Mouse (Mus musculus) cerebellum, adult 9-10 months (tissue): ENCODE results near the gene Stap2.

ENCODE experiments used
- DNase-seq: peaks from one replicate; pipeline ENCODE4 v3.0.0; 2022

The Stap2 gene

GRCm38 (mm10) chr17:56003000-56003399, 2.4 kb downstream of the Stap2 start:
- DNase-seq = peak; percentile 63

- DNase-seq = no peak
These were observed 5.4 kb downstream of the Stap2 start for GRCm38 (mm10) chr17:55999794-56000499.

DNA sequence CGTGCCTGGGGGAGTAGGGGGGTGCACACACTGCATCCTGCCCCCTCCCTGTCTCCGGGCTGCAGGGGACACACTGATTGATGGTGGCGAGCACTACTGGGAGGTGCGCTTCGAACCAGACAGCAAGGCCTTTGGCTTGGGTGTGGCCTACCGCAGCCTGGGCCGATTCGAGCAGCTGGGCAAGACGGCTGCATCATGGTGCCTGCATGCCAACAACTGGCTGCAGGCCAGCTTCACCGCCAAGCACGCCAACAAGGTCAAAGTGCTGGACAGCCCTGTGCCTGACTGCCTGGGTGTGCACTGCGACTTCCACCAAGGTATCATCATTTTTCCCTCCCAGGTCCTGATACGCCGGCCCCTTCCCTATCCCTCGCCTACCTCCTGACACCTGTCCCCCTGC, 9.4 kb downstream of the Stap2 start:
- no peak for DNase-seq

DNA sequence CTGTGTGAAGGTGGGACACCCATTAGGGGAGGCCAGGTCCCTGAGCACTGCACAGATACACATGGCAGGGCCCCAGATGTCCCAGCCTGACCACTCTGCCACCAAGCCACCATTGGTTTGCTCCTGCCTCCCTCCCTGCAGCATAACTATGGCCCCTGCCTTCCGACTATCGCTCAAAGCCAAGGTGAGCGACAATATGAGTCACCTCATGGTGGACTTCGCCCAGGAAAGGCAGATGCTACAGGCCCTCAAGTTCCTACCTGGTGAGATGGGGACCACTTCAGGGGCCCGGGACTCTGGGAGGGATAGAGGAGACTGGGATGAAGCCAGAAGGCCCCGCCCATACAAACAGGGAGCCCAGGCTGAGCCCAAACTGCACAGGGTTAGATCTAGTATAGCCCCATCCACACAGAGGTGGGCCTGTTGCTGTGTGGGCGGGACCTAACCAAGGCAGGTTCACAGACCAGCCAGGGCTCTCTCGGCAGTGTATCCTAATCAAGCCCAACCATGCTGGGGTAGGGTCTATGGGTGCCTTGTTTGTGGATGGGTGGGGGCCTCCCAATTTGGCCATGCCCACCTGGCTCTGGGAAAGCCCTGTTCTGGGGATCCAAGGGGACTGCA, 15.0 kb downstream of the Stap2 start:
- DNase-seq = no peak

GRCm38 (mm10) chr17:55986030-55986961, 19.1 kb downstream of the Stap2 start, which contains the start of gene Fsd1:
Gene Fsd1 (plus strand): TSS chr17:55986509.
- peak; percentile 88 for DNase-seq

- DNase-seq = no peak
These were observed 28.1 kb downstream of the Stap2 start for GRCm38 (mm10) chr17:55977301-55977700.

- peak; percentile 90 for DNase-seq
These were observed 29.0 kb downstream of the Stap2 start for GRCm38 (mm10) chr17:55976255-55976862.

DNA sequence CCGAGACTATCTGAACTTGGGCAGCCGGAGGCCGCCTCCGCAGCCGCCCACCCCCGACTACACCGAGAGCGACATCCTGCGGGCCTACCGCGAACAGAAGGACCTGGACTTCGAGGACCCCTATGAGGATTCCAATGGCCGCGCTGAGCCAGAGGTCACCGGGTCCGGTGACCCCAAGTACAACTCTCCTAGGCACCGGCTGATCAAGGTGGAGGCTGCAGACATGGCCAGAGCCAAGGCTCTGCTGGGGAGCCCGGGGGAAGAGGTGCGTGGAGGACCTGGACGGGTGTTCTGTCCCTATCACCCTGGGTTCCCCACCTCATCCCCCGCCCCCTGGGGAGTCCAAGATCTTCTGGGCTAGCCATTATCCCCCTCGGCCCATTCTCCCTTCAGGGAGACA, 33.9 kb downstream of the Stap2 start:
- DNase-seq = no peak

DNA sequence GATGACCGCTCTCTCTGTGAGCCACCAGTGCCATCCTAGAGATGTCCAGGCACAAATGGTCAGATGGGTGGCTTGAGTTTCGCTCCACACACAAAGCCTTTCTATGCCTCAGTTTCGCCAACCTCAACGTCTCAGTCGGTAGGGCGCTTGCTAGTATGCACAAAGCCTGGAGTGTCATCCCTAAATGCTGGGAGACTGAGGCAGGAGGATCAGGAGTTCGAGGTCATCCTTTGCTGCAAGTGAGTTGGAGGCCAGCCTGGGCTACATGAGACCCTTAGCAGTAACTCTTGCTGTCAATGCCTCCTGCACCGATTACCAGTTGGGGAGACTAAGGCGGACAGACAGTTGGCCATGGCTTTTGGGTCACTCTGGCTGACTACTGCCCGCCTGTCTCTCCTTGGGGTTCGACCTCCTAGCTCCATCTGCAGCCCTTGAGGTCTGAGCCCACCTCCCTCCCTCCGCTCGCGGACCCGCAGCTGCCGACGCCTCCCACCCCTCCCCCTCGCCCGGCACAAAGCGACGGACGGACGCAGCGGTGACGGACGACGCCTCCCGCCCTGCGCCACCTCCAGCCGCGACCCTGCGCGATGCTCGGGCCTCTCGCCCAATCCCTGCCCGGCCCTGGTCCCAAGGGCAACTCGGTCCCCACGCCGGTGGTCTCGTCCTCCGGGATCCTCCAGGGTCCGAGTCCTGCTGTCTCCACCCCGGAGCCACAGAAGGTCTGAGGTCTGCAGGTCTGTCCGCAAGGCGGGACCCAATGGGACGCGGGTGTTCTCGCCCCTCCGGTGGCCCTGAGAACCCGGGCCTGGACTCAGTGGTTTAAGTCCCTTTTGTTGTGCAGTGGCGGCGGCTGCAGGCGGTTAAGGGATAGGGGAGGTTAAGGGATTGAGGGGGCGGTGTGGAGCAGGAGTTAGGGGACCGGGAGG, 35.2 kb downstream of the Stap2 start, which contains the start of gene Shd:
TSS of gene Shd (plus strand) at position 502 of the 926 bp plus-strand sequence.
- no peak for DNase-seq

GRCm38 (mm10) chr17:55969560-55969959, 35.8 kb downstream of the Stap2 start:
- DNase-seq = no peak

GRCm38 (mm10) chr17:55968210-55968609, 37.2 kb downstream of the Stap2 start:
- DNase-seq = no peak

GRCm38 (mm10) chr17:55967186-55967585, 38.2 kb downstream of the Stap2 start:
- no peak for DNase-seq

DNA sequence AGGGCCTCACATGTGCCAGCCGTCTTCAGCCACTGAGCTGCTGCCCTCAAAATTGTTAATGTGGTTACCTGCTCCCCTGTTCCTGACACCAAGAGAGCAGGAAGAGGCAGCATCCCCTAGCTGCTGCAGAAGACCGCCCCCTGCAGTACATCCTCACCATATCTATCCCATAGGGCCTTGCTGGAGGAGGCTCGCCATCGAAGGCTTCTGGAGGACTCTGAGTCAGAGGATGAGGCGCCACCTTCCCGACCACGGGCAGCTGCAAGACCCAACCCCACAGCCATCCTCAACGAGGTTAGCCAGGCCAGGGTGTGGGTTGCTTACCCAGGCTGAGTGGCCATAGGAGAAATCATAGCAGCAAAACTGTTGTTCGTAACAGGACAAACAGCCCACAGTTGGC, 40.4 kb downstream of the Stap2 start:
- DNase-seq = no peak

GRCm38 (mm10) chr17:55964496-55964895, 40.9 kb downstream of the Stap2 start:
- no peak for DNase-seq

DNA sequence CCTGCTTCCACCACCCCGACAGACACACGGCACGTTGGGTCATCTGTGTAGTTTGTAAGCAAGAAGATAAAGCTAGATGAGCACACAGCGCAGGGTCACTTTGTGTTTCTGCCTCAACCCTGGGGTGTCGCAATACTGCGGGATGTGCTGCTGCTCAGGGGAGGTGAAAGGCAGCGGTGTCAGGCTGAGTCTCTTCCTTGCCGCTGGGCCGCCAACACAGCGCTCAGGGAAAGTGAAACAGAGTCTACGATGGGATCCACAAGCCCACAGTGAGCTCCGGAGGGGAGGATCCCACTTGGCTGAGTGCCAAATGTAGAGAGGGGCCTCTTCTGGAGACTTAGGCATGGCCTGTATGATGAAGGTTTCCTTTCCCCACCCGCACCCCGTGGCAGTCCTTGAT, 42.2 kb downstream of the Stap2 start:
- no peak for DNase-seq

- no peak for DNase-seq
These were observed 43.8 kb downstream of the Stap2 start for GRCm38 (mm10) chr17:55961631-55962030.

DNA sequence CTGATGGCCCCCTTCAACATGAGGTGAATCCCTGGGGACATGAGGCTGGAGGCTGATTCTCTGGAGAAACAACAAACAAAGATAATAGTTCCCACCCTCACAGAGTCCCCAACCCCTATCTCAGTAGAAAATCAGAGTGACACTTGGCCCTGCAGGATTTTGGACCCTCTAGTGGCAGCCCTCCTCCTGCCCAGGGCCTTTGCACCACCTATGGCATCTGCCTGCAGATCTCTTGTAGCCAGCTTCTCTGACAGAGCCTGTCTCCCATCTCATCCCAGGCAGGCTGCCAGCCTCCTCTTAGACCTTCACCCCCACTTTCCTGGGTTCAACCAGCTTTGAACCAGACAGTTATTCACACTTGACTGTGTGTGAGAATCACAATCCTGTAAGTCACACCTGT, 44.6 kb downstream of the Stap2 start:
- no peak for DNase-seq

DNA sequence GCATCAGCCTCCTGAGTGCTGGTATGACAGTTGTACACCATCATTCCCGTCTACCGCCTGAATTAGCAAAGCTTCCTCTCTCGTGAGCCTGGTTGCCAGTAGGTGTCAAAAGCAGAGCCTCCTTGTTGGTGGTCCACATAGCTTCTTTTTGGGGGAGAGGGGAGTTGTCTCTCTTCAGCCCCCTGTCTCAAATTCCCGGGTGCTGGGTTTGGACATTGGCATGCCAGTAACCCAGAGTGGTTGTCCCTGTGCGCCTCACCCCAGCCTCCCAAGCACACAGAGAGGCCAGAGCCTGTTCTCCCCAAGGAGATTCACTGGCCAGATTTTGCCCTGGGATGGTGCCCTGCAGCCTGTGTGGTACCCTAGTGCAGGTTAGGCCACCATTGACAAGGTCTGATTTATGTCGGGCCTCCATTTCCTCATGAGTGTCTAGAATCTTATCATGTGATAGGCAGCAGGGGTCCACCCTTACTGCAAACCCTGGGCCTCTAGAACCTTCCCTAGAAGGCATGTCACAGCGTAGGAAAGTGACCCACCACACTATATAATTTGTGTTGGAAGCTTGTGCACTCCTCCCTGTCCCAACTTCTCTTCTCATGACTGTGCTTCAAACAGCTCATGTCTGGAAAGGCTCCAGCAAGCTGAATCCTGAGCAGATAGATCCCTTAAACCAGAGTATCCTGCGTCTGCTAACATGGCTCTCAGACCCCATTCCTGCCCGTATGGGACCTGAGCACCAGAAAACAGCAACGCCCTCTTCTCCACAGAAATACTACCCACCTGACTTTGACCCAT, 45.2 kb downstream of the Stap2 start:
- peak; percentile 67 for DNase-seq

DNA sequence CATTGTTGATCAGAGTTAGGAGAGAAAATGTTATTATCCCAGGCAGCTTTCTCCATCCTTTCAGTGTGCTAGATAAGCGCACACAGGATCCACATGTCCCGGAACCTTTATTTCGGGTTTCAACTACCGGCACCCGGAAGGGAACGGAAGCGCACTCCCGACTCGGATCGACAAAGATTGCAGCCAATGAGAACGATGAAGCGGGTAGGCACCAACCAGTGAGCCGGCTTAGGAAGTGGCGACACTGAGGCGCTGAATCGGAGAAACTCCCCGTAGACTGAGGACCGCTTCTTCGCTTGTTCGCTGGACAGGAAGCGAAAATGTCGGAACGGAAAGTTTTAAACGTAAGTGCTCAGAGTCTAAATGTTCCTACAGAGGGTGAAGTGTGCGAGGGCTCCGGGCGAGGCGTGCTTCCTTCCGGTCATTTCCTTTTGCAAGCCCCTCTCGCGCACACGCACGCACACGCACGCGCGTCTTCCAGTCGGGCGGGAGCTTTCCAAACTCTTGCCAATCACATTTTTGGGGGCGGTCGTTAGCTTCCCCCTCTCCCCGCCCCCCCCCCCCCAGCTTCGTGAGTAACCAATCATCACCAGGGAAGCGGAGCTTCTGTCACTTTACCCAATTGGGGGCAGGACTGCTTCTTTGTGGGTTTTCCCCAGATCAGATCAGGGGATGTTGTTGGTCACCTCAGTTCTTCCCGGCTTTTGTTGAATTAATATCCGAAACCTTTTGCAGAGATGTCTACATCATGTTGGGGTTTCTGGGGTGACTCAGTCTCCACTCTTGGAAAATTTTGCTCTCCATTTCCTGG, 46.3 kb downstream of the Stap2 start, which contains the start of gene Yju2:
TSS of gene Yju2 (plus strand) at position 182 of the 811 bp plus-strand sequence.
- DNase-seq = peak; percentile 96

DNA sequence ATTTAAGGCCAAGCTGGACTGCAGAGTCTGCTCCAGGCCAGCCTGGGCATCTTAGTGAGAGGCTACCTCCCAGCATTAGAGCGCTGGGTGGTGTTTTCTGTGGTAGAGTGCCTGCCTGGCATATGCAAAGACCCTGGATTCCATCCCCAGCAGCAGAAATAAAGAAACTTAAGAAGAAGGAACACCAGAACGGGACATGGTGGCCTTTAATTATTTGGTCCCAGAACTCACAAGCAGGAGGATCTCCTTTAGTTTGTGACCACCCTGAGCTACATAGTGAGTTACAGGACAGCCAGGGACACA, 46.8 kb downstream of the Stap2 start:
- no peak for DNase-seq
